Mouse (Mus musculus) liver, adult 2 months (tissue): ENCODE data around the gene Nefh.

Source experiments
- CTCF ChIP-seq: fragments of 200-500 bp; IDR thresholded peaks from 2 replicates; pipeline ENCODE4 v1.5.1; 2011; ENCODE audit warnings: low read depth, low read length, control low read depth
- POLR2A ChIP-seq: fragments of 200-500 bp; IDR thresholded peaks from 2 replicates; pipeline ENCODE4 v1.6.1; 2011; ENCODE audit warnings: low read length, control low read depth; ENCODE audit not compliant: insufficient read depth; ENCODE audit errors: extremely low read depth

DNA sequence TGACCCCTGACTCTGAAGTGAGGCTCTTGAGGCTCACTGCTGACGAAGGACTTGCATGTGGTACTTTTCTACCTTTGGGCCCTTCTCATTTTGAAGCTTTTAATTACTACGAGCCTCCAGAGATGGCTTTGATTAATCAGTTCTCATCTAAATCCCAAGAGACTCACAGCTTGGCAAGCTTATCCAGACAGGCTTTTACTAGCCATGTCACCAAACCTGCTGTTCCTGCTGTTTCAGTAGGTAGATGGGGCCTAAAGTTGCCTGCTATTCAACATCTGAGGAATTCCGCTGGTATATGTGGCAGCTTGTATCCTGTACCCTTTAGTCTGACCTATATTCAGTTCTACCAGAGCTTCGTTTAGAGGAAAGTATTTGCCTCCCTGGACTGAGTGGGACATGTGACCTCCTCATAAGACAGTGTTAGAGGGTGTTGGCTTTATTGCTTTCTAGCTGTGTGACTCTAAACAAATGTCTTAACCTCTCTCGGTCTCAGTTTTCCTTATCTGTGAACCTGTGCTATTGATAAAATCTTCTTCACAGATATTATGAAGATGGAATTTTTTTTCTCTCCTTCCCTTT lies 48.8 kb upstream of the Nefh start:
- no peak for TF ChIP-seq CTCF
- TF ChIP-seq POLR2A = no peak
